Mouse (Mus musculus): ENCODE data around the gene Vmn2r11.
"Not testable (repeated sequence)": the region's sequence is repeated elsewhere in the genome, so short reads cannot be mapped to it uniquely, and the experiment has no call there.

Vmn2r11 gene

GRCm38 (mm10) chr5:109059469-109059868 lies at the start of gene Vmn2r11:
Vmn2r11 (minus strand) TSS chr5:109059569.
- not testable (repeated sequence) for DNase-seq (ENCODE audit: low read depth, low spot score)

GRCm38 (mm10) chr5:109097850-109098249 lies 38.5 kb upstream of the Vmn2r11 start, which contains the start of gene Vmn2r12:
Vmn2r12 (minus strand) TSS chr5:109097950.
- DNase-seq (ENCODE audit: low read depth, low spot score): not testable (repeated sequence)

GRCm38 (mm10) chr5:109096482-109096881 lies 37.1 kb upstream of the Vmn2r11 start:
- not testable (repeated sequence) for DNase-seq (ENCODE audit: low read depth, low spot score)

- not testable (repeated sequence) for DNase-seq (ENCODE audit: low read depth, low spot score)
Observed at GRCm38 (mm10) chr5:109072016-109072415, 12.6 kb upstream of the Vmn2r11 start.

- no peak for DNase-seq (ENCODE audit: low read depth, low spot score)
Observed at GRCm38 (mm10) chr5:109055286-109055685, 4.1 kb downstream of the Vmn2r11 start.

GRCm38 (mm10) chr5:109032591-109032990 lies 26.8 kb downstream of the Vmn2r11 start:
- DNase-seq (ENCODE audit: low read depth, low spot score): no peak

- not testable (repeated sequence) for DNase-seq (ENCODE audit: low read depth, low spot score)
Observed at GRCm38 (mm10) chr5:109006427-109006826, 52.9 kb downstream of the Vmn2r11 start, which contains the start of gene Vmn2r10. Vmn2r10 (minus strand) TSS chr5:109006527.

All from retina, postnatal 7 days (tissue).